Mouse (Mus musculus) MEL (cell line): ENCODE measurements around the gene Lypd6b. TPM values are rescaled to one million over a fixed set of nuclear protein-coding genes. Genes with fewer than 3 reads are reported as not detected.

Source experiments
- DNase-seq: peaks from one replicate; pipeline ENCODE4 v3.0.0; 2011; ENCODE audit warnings: low read depth, low spot score
- H3K27ac ChIP-seq: 2 replicates; pipeline ENCODE4 v1.5.1; 2012; ENCODE audit warnings: low read depth, mild to moderate bottlenecking, control low read depth, low read length, moderate library complexity; ENCODE audit not compliant: control insufficient read depth
- H3K27me3 ChIP-seq, 2 experiments: fragments of 150-350 bp in 1 of 2; sonication (generic) in 1 of 2; 2 replicates each; pipeline ENCODE4 v1.6.1; 2012; ENCODE audit warnings: low read length in 2 of 2, mild to moderate bottlenecking in 2 of 2, improper control_type of control experiment in 1 of 2, moderate library complexity in 1 of 2; ENCODE audit not compliant: insufficient read depth in 2 of 2, control insufficient read depth in 1 of 2
- H3K36me3 ChIP-seq, 2 experiments: 2 replicates each; pipeline ENCODE4 v1.6.1; 2012 to 2014; ENCODE audit warnings: low read length in 2 of 2, improper control_type of control experiment in 1 of 2, inconsistent platforms in 1 of 2, mild to moderate bottlenecking in 1 of 2; ENCODE audit not compliant: insufficient read depth in 2 of 2, control insufficient read depth in 1 of 2
- H3K4me1 ChIP-seq, 2 experiments: fragments of 150-350 bp in 1 of 2; sonication (generic) in 1 of 2; 2 replicates each; pipeline ENCODE4 v1.6.1; 2012; ENCODE audit warnings: low read length in 2 of 2, improper control_type of control experiment in 1 of 2, mild to moderate bottlenecking in 1 of 2; ENCODE audit not compliant: insufficient read depth in 2 of 2, control insufficient read depth in 1 of 2
- H3K4me3 ChIP-seq, 2 experiments: fragments of 150-350 bp in 1 of 2; sonication (generic) in 1 of 2; 2 replicates each; pipeline ENCODE4 v1.5.1; 2012; ENCODE audit warnings: low read depth in 2 of 2, low read length in 2 of 2, mild to moderate bottlenecking in 2 of 2, moderate library complexity in 2 of 2, control low read depth in 1 of 2, improper control_type of control experiment in 1 of 2; ENCODE audit not compliant: control insufficient read depth in 1 of 2, insufficient read depth in 1 of 2
- H3K79me2 ChIP-seq: 2 replicates; pipeline ENCODE4 v1.6.1; 2012; ENCODE audit warnings: mild to moderate bottlenecking, low read length, moderate library complexity; ENCODE audit not compliant: control insufficient read depth, poor library complexity, insufficient read depth
- H3K9ac ChIP-seq: 2 replicates; pipeline ENCODE4 v1.6.1; 2012; ENCODE audit warnings: low read depth, mild to moderate bottlenecking, control low read depth, low read length, moderate library complexity; ENCODE audit not compliant: control insufficient read depth, poor library complexity, severe bottlenecking
- H3K9me3 ChIP-seq: fragments of 150-350 bp; sonication (generic); replicated peaks from 2 replicates; pipeline ENCODE4 v1.6.1; 2012; ENCODE audit warnings: mild to moderate bottlenecking, low read length, improper control_type of control experiment, moderate library complexity; ENCODE audit not compliant: insufficient read depth
- BHLHE40 ChIP-seq: IDR thresholded peaks from 2 replicates; pipeline ENCODE4 v1.6.1; 2012; ENCODE audit warnings: low read depth, mild to moderate bottlenecking, inconsistent platforms, low read length, improper control_type of control experiment, borderline replicate concordance
- CHD1 ChIP-seq: IDR thresholded peaks from 2 replicates; pipeline ENCODE4 v1.6.1; 2012; ENCODE audit warnings: low read depth, mild to moderate bottlenecking, inconsistent platforms, low read length, improper control_type of control experiment
- EP300 ChIP-seq, 2 experiments: IDR thresholded peaks; 2 replicates each; pipeline ENCODE4 v1.6.1; 2011; ENCODE audit warnings: improper control_type of control experiment in 2 of 2, low read length in 2 of 2, low read depth in 1 of 2, mild to moderate bottlenecking in 1 of 2
- ETS1 ChIP-seq: IDR thresholded peaks from 2 replicates; pipeline ENCODE4 v1.6.1; 2012; ENCODE audit warnings: low read depth, mild to moderate bottlenecking, inconsistent platforms, low read length, improper control_type of control experiment, moderate library complexity
- GABPA ChIP-seq: IDR thresholded peaks from 2 replicates; pipeline ENCODE4 v1.6.1; 2012; ENCODE audit warnings: low read depth, mild to moderate bottlenecking, inconsistent platforms, low read length, improper control_type of control experiment, moderate library complexity
- JUND ChIP-seq: IDR thresholded peaks from 2 replicates; pipeline ENCODE4 v1.6.1; 2011; ENCODE audit warnings: low read depth, mild to moderate bottlenecking, improper control_type of control experiment, low read length
- KAT2A ChIP-seq: conservative IDR thresholded peaks from 2 replicates; pipeline ENCODE4 v1.6.1; 2012; ENCODE audit warnings: low read depth, low read length, improper control_type of control experiment, inconsistent platforms
- MAFK ChIP-seq: IDR thresholded peaks from 2 replicates; pipeline ENCODE4 v1.6.1; 2011; ENCODE audit warnings: low read depth, mild to moderate bottlenecking, low read length, improper control_type of control experiment, borderline replicate concordance
- MAX ChIP-seq: IDR thresholded peaks from 2 replicates; pipeline ENCODE4 v1.6.1; 2011; ENCODE audit warnings: low read length, improper control_type of control experiment
- MYB ChIP-seq: IDR thresholded peaks from 2 replicates; pipeline ENCODE4 v1.6.1; 2011; ENCODE audit warnings: mild to moderate bottlenecking, low read depth, low read length, improper control_type of control experiment
- MYC ChIP-seq: IDR thresholded peaks from 2 replicates; pipeline ENCODE4 v1.6.1; 2011; ENCODE audit warnings: low read depth, mild to moderate bottlenecking, low read length, improper control_type of control experiment, moderate library complexity
- NELFE ChIP-seq: IDR thresholded peaks from 2 replicates; pipeline ENCODE4 v1.6.1; 2011; ENCODE audit warnings: low read depth, low read length, improper control_type of control experiment
- POLR2A ChIP-seq, 2 experiments: IDR thresholded peaks; 2 replicates each; pipeline ENCODE4 v1.6.1; 2011 to 2012; ENCODE audit warnings: low read length in 2 of 2, mild to moderate bottlenecking in 2 of 2, control low read depth in 1 of 2, improper control_type of control experiment in 1 of 2, low read depth in 1 of 2, moderate library complexity in 1 of 2; ENCODE audit not compliant: control insufficient read depth in 1 of 2, insufficient read depth in 1 of 2, poor library complexity in 1 of 2
- POLR2AphosphoS2 ChIP-seq: IDR thresholded peaks from 2 replicates; pipeline ENCODE4 v1.6.1; 2011; ENCODE audit warnings: low read length, improper control_type of control experiment
- RAD21 ChIP-seq: IDR thresholded peaks from 2 replicates; pipeline ENCODE4 v1.6.1; 2011; ENCODE audit warnings: mild to moderate bottlenecking, low read depth, low read length, improper control_type of control experiment
- SIN3A ChIP-seq: IDR thresholded peaks from 2 replicates; pipeline ENCODE4 v1.6.1; 2012; ENCODE audit warnings: low read length, improper control_type of control experiment, inconsistent platforms
- SMC3 ChIP-seq: IDR thresholded peaks from 2 replicates; pipeline ENCODE4 v1.6.1; 2011; ENCODE audit warnings: low read depth, low read length, improper control_type of control experiment
- TAL1 ChIP-seq: IDR thresholded peaks from 2 replicates; pipeline ENCODE4 v1.6.1; 2012; ENCODE audit warnings: mild to moderate bottlenecking, inconsistent platforms, low read length, moderate library complexity, mixed read lengths
- TBP ChIP-seq: IDR thresholded peaks from 2 replicates; pipeline ENCODE4 v1.8.0; 2011; ENCODE audit warnings: low read depth, low read length, improper control_type of control experiment
- USF1 ChIP-seq: IDR thresholded peaks from 2 replicates; pipeline ENCODE4 v1.6.1; 2014; ENCODE audit warnings: low read depth, mild to moderate bottlenecking, inconsistent platforms, low read length, improper control_type of control experiment, moderate library complexity
- USF2 ChIP-seq, 2 experiments: IDR thresholded peaks; 2 replicates each; pipeline ENCODE4 v1.6.1; 2011 to 2012; ENCODE audit warnings: improper control_type of control experiment in 2 of 2, low read length in 2 of 2, borderline replicate concordance in 1 of 2, inconsistent platforms in 1 of 2, low read depth in 1 of 2, mild to moderate bottlenecking in 1 of 2; ENCODE audit not compliant: insufficient read depth in 1 of 2
- ZC3H11A ChIP-seq: IDR thresholded peaks from 2 replicates; pipeline ENCODE4 v1.6.1; 2012; ENCODE audit warnings: low read depth, mild to moderate bottlenecking, inconsistent platforms, low read length, improper control_type of control experiment
- ZKSCAN1 ChIP-seq: IDR thresholded peaks from 2 replicates; pipeline ENCODE4 v1.6.1; 2012; ENCODE audit warnings: low read depth, mild to moderate bottlenecking, inconsistent platforms, low read length, improper control_type of control experiment, moderate library complexity
- ZNF384 ChIP-seq: IDR thresholded peaks from 2 replicates; pipeline ENCODE4 v1.6.1; 2012; ENCODE audit warnings: low read depth, mild to moderate bottlenecking, inconsistent platforms, low read length, improper control_type of control experiment
- polyA plus RNA-seq, 2 experiments: library from polyadenylated mRNA; stranded (reverse) in 1 of 2; unstranded in 1 of 2; fragments of >175 nt in 1 of 2; fragments of >200 nt in 1 of 2; gene quantifications; 2 replicates each; pipeline versions ENCODE4 v1.2.1 to v1.2.4; 2012; ENCODE audit warnings: low replicate concordance in 2 of 2, low read depth in 1 of 2; ENCODE audit not compliant: insufficient read length in 2 of 2, insufficient read depth in 1 of 2, missing spikeins in 1 of 2
- total RNA-seq: library from RNA; depleted of rRNA; stranded (reverse); fragments of 300-350 nt; gene quantifications from 2 replicates; pipeline ENCODE4 v1.2.3, GENCODE M21; 2012

Lypd6b gene
- total and polyA plus RNA-seq, 3 experiments, result not detected

- no peak for TF ChIP-seq KAT2A
- no peak for TF ChIP-seq MYC
- TF ChIP-seq ZKSCAN1, result no peak
- no peak for TF ChIP-seq POLR2AphosphoS2
- no peak for TF ChIP-seq USF1
- no peak for TF ChIP-seq RAD21
- TF ChIP-seq TBP, result no peak
- no peak for TF ChIP-seq EP300 (IDR thresholded peaks at IDR 0.05; ENCODE audit: low read depth in 1 of 2, low read length in 2 of 2)
- no peak for TF ChIP-seq JUND
- TF ChIP-seq ZNF384, result no peak
- TF ChIP-seq POLR2A (IDR thresholded peaks at IDR 0.05; ENCODE audit: control insufficient read depth in 1 of 2, insufficient read depth in 1 of 2, low read depth in 1 of 2, low read length in 2 of 2, poor library complexity in 1 of 2), result no peak
- TF ChIP-seq SIN3A, result no peak
- no peak for TF ChIP-seq ETS1
- TF ChIP-seq GABPA, result no peak
- no peak for TF ChIP-seq MAFK
- no peak for TF ChIP-seq CHD1
- no peak for TF ChIP-seq BHLHE40
- TF ChIP-seq MYB, result no peak
- no peak for TF ChIP-seq SMC3
- Histone ChIP-seq H3K27ac (no peak overlapping the region), H3K79me2 (no peaks in the 10 kb centered on the region), H3K4me3 (no peak overlapping the region), H3K36me3 (no peaks in the 10 kb centered on the region), H3K4me1 (no peaks in the 10 kb centered on the region), H3K9me3 (no peaks in the 10 kb centered on the region), H3K9ac (no peak overlapping the region), H3K27me3 (no peaks in the 10 kb centered on the region)
- no peak for DNase-seq
Observed at GRCm38 (mm10) chr2:49942100-49942499, 154.6 kb downstream of the Lypd6b start.

GRCm38 (mm10) chr2:49951681-49952080, 164.2 kb downstream of the Lypd6b start:
- DNase-seq, result no peak
- Histone ChIP-seq H3K4me3 (no peak overlapping the region), H3K79me2 (no peaks in the 10 kb centered on the region), H3K27me3 (no peaks in the 10 kb centered on the region), H3K9ac (no peak overlapping the region), H3K4me1 (no peaks in the 10 kb centered on the region), H3K36me3 (no peaks in the 10 kb centered on the region), H3K27ac (no peak overlapping the region), H3K9me3 (no peaks in the 10 kb centered on the region)
- TF ChIP-seq ZNF384 (no peak), MYB (no peak), MAX (no peak), POLR2AphosphoS2 (no peak), NELFE (no peak), TAL1 (no peak), ZC3H11A (no peak), USF2 (IDR thresholded peaks at IDR 0.05; ENCODE audit: borderline replicate concordance in 1 of 2, insufficient read depth in 1 of 2, low read depth in 1 of 2, low read length in 2 of 2) (no peak)
